Mouse (Mus musculus) liver, embryonic 12.5 days (tissue): ENCODE measurements around the gene Hivep2. TPM values are rescaled to one million over a fixed set of nuclear protein-coding genes. Genes with fewer than 3 reads are reported as not detected.

Experiments
- ATAC-seq: fragments of 200-750 bp; cut with Nextera tagmentation; 2 replicates; pipeline ENCODE4 v1.8.0; 2017; ENCODE audit warnings: moderate number of reproducible peaks, mild to moderate bottlenecking, moderate library complexity
- H3K27ac ChIP-seq: fragments of 300-500 bp; sonication (generic); 2 replicates; pipeline ENCODE4 v1.5.1; 2016; ENCODE audit warnings: mild to moderate bottlenecking
- H3K27me3 ChIP-seq: fragments of 300-500 bp; sonication (generic); replicated peaks from 2 replicates; pipeline ENCODE4 v1.6.1; 2016; ENCODE audit warnings: mild to moderate bottlenecking, moderate library complexity
- H3K36me3 ChIP-seq: fragments of 300-500 bp; sonication (generic); 2 replicates; pipeline ENCODE4 v1.6.1; 2016; ENCODE audit warnings: mild to moderate bottlenecking, moderate library complexity
- H3K4me1 ChIP-seq: fragments of 300-500 bp; sonication (generic); 2 replicates; pipeline ENCODE4 v1.6.1; 2016
- H3K4me2 ChIP-seq: fragments of 300-500 bp; sonication (generic); 2 replicates; pipeline ENCODE4 v1.6.1; 2016; ENCODE audit warnings: mild to moderate bottlenecking, moderate library complexity
- H3K4me3 ChIP-seq: fragments of 300-500 bp; sonication (generic); 2 replicates; pipeline ENCODE4 v1.5.1; 2016; ENCODE audit warnings: mild to moderate bottlenecking, moderate library complexity
- H3K9ac ChIP-seq: fragments of 300-500 bp; sonication (generic); 2 replicates; pipeline ENCODE4 v1.6.1; 2016; ENCODE audit warnings: mild to moderate bottlenecking, moderate library complexity
- H3K9me3 ChIP-seq: fragments of 300-500 bp; sonication (generic); replicated peaks from 2 replicates; pipeline ENCODE4 v1.6.1; 2016; ENCODE audit warnings: mild to moderate bottlenecking, moderate library complexity
- WGBS: fragments of 180-500 bp; shearing (Covaris S2); methylation state at CpG from one replicate; pipeline ENCODE4 v1.1.7; 2016; ENCODE audit not compliant: insufficient replicate concordance; 5-methylcytosine and 5-hydroxymethylcytosine counted together
- polyA plus RNA-seq: library from polyadenylated mRNA; unstranded; fragments of >200 nt; fragmentation: Nextera tagmentation; extraction: Ambion mirVana; gene quantifications from 2 replicates; pipeline ENCODE4 v1.2.1, GENCODE M21; 2016

The Hivep2 gene
- polyA plus RNA-seq, 1 experiment from 2014 or later = 1.0 TPM

DNA sequence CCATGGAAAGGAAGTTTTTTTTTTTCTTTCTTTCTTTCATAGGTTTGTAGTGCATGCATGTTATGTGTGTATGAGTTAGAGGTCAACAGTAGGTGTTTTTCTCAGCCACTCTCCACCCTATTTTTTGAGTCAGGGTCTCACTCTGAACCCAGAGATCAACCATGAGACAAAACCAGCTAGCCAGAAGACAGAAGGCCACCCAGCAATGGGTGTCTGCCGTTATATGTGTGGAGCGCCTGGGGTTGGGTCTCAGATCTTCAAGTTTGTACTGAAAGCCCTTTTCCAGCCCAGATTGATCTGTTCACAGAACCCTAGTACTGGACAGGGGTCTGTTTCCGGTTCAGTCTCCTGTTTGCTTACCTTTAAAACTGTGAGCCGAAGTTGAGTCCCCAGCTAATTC is 90.2 kb downstream of the Hivep2 start:
- Histone ChIP-seq H3K27ac (no peak overlapping the region), H3K9ac (no peak overlapping the region), H3K9me3 (no peaks in the 10 kb centered on the region), H3K36me3 (no peaks in the 10 kb centered on the region), H3K27me3 (no peaks in the 10 kb centered on the region), H3K4me2 (no peak overlapping the region), H3K4me3 (no peak overlapping the region), H3K4me1 (no peaks in the 10 kb centered on the region)
- WGBS = 69% methylated on average over 4 of the region's 4 CpGs
- no peak for ATAC-seq

DNA sequence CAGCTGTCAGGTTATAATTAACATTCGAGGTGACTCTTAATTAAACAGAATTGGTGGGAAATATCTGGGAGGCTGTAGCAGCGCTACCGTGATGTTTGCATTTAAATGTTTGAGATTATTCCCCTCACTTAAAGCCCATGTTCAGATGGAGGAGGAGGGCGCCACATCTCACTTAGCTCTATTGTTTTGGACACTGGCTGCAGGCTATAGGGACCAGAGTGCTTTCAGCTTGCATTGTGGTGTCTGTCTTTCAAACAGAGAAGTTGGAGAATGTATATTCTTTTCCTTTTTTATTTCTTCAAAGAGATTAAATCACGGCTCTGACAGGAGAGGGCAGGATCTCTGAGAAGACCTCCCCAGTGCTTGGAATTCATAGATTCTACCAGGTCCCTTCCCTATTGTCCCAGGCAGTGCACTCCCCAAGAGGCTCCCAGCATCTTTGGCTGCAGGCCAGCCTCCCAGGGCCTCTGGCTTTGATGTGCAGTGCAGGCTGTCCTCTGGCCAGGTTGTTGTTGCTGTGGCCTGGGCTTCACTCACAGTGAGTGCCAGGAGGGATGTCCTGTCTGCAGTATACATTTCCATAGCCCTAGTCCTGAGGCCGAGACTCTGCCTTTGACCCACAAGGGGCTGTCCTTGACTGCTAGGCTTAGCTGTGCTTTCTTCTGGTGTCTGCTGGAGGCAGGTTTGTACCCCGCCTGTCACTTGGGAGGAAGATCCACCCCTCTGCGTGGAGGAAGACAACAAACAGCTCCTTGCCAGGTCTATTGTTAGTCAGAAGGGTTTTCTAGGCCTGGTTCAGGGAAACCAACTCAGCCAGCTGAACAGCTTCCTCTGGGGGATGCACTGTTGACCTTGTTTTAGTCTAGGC is 90.9 kb downstream of the Hivep2 start:
- no peaks in the 10 kb centered on the region for H3K9me3 ChIP-seq
- WGBS = 57% methylated on average over 8 of the region's 8 CpGs
- no peaks in the 10 kb centered on the region for H3K4me1 ChIP-seq
- no peak for ATAC-seq
- H3K36me3 ChIP-seq = no peaks in the 10 kb centered on the region
- H3K9ac ChIP-seq = no peak overlapping the region
- no peak overlapping the region for H3K4me3 ChIP-seq
- no peak overlapping the region for H3K4me2 ChIP-seq
- no peaks in the 10 kb centered on the region for H3K27me3 ChIP-seq
- no peak overlapping the region for H3K27ac ChIP-seq

DNA sequence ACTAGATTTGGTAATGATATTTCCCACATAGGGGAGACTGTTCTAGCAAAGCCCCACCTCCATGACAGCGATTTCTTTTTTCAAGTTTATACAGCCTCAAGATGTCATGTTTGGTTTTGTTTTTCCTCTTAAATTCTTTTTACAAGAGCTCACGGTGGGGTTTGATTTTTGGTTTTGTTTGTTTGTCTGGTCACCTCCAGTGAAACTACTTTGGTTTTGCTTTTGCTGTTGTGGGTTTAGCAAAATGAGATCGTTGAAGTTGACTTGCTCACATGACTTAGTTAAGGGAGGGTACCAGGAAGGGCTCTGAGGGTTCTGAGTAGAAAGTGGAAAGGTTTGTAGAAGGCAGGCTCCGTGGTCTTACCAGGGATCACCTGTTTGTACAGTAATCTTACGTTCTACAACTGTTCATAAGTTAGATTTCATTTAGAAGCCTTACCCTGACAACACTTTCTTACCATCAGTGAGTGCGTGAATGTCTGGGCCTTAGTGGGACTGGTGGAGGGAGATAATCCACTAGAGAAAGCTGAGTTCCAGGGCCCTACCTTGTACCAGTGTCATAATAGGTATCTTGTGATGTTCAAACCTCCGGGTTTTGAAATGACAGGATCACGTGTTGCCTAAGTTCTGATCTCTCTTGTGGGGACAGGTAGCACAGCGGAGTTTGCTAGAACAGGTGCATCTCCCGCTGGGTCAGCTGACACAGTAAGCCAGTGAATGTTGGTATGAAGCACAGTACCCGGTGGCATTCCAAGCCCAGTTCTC is 92.1 kb downstream of the Hivep2 start:
- H3K4me1 ChIP-seq = no peaks in the 10 kb centered on the region
- no peaks in the 10 kb centered on the region for H3K36me3 ChIP-seq
- no peaks in the 10 kb centered on the region for H3K9me3 ChIP-seq
- no peak overlapping the region for H3K27ac ChIP-seq
- H3K4me3 ChIP-seq = no peak overlapping the region
- ATAC-seq = no peak
- H3K9ac ChIP-seq = no peak overlapping the region
- H3K4me2 ChIP-seq = no peak overlapping the region
- WGBS = 73% methylated on average over 11 of the region's 11 CpGs
- H3K27me3 ChIP-seq = no peaks in the 10 kb centered on the region

DNA sequence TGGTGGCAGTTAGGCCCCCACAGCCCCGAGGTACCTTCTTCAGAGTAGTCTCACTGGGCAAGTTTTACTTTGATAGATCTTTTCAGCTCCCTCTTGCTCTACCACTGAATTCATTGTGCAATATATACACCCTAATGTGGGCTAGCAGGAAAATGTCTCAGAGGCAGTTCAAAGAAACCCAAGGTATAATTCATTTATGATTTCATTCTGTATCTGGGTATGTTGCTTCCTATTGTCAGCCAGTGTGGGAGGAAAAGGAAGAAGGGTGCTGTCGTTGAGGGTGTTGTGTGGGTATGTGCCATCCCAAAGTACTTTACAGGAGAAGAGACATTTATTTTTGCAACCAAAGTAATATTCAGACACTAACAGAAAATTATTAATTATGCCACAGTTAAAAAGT is 92.9 kb downstream of the Hivep2 start:
- Histone ChIP-seq H3K9me3 (no peaks in the 10 kb centered on the region), H3K4me2 (no peak overlapping the region), H3K4me1 (no peaks in the 10 kb centered on the region), H3K9ac (no peak overlapping the region), H3K27ac (no peak overlapping the region), H3K4me3 (no peak overlapping the region), H3K36me3 (no peaks in the 10 kb centered on the region), H3K27me3 (no peaks in the 10 kb centered on the region)
- ATAC-seq = no peak
- 50% methylated on average over 2 of the region's 2 CpGs for WGBS

DNA sequence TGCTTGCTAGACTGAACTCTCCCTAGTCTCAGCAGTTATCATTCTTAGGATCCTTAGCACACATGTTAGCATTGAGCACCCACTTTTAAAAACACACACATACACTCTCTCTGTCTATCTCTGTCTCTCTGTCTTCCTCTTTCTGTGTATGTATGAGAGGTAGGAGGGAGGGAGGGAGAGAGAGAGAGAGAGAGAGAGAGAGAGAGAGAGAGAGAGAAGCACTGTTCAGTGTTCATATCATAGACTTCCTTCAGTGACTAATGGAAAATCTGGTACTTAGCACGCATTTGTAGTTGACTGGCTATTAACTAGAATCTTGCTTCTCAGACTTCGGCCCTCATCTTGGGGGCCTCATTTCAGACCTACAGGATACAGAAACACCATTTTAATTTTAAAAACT is 93.7 kb downstream of the Hivep2 start:
- Histone ChIP-seq H3K27me3 (no peaks in the 10 kb centered on the region), H3K9ac (no peak overlapping the region), H3K4me2 (no peak overlapping the region), H3K27ac (no peak overlapping the region), H3K4me3 (no peak overlapping the region), H3K4me1 (no peaks in the 10 kb centered on the region), H3K9me3 (no peaks in the 10 kb centered on the region), H3K36me3 (no peaks in the 10 kb centered on the region)
- no peak for ATAC-seq
- WGBS = 76% methylated on average over 2 of the region's 2 CpGs

DNA sequence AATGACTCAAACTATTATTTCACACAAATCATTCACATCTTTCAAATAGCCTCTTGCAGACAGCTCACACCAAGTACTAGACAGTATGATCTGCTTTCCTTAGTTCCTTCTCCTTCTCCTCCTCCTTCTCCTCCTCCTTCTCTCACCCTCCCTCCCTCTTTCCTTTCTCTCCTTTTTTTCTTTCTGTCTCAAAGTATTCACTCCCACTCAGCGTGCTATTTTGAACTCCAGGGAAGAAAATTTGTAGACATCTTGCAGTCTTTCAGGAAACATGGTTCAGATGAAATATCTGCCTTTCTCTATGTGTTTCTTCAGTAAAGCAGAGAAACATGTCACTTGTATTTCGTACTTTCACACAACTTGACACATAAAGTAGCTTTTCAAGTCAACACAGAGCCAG is 94.4 kb downstream of the Hivep2 start:
- Histone ChIP-seq H3K4me3 (no peak overlapping the region), H3K4me2 (no peak overlapping the region), H3K27me3 (no peaks in the 10 kb centered on the region), H3K9ac (no peak overlapping the region), H3K27ac (no peak overlapping the region), H3K9me3 (no peaks in the 10 kb centered on the region), H3K36me3 (no peaks in the 10 kb centered on the region), H3K4me1 (no peaks in the 10 kb centered on the region)
- 59% methylated on average over 2 of the region's 2 CpGs for WGBS
- no peak for ATAC-seq

DNA sequence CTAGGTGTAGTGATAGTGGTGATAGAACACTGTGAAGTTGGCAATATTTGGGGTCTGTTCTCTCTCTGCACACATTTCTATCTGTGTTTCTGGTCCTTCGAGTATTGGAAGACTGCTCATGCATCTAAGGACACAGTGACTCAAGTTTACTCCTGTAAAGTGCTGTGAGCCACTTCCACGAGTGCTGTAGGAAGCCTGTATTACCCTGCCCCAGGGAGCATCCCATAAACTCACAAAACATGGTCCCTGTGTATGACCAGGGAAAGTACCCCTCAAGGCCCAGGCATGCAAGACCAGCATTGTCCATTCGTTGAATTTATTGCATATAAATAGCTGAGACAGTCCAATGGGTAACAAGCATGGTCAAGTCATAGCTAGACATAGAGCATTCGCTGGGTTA is 97.4 kb downstream of the Hivep2 start:
- no peak overlapping the region for H3K27ac ChIP-seq
- H3K27me3 ChIP-seq = no peaks in the 10 kb centered on the region
- no peak for ATAC-seq
- no peaks in the 10 kb centered on the region for H3K4me1 ChIP-seq
- no peaks in the 10 kb centered on the region for H3K36me3 ChIP-seq
- no peak overlapping the region for H3K4me2 ChIP-seq
- WGBS = 64% methylated on average over 4 of the region's 4 CpGs
- H3K4me3 ChIP-seq = no peak overlapping the region
- no peaks in the 10 kb centered on the region for H3K9me3 ChIP-seq
- no peak overlapping the region for H3K9ac ChIP-seq

DNA sequence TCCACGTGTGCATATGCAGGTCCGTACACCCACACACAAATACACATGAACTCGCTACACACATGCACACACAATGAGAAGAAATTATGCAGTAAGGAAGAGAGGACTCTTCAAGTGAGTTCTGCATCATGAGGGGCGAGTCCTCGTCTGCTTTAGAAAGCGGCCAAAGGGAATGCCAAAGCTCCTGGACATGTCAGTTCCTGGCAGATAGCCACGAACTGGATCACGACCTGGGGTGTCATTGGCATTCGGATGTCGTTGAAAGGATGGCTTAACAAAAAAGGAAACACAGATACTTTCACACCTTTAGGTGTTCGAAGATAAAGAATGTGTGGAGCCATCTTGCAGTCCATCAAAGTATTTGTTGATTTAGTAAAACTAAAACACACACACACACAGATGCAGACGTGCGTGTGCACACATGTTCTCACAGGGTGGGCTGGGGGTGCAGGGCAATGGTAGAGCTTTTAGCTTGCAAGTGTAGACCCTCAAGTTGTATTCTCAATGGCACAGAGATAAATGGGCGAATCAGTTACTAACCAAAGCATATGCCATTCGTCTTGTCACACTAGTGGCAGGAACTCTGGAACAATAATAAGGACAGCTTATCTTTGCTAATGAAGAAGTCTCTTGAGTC is 99.0 kb downstream of the Hivep2 start:
- no peak overlapping the region for H3K9ac ChIP-seq
- WGBS = 62% methylated on average over 15 of the region's 15 CpGs
- no peaks in the 10 kb centered on the region for H3K27me3 ChIP-seq
- H3K9me3 ChIP-seq = no peaks in the 10 kb centered on the region
- H3K36me3 ChIP-seq = no peaks in the 10 kb centered on the region
- H3K4me3 ChIP-seq = no peak overlapping the region
- H3K4me1 ChIP-seq = no peaks in the 10 kb centered on the region
- no peak overlapping the region for H3K4me2 ChIP-seq
- no peak overlapping the region for H3K27ac ChIP-seq
- no peak for ATAC-seq

DNA sequence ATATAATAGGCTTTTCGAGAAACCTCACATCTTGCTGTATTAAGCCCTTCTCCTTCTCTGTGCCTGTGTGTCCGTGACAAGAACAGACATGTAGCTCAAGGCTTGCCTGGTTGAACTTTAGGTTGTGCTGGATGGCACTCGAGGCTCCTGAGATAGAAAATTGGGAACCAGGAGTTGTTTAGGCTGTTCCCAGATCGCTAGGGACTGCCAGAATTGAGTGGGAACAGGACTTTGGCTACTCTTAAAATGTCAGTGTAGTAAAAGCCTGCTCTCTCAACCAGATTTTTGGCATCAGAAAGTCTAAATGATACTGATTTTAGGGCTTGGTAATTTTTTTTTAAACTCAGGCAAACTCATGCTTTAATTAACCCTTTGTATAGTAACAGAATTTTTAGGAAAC is 101.9 kb downstream of the Hivep2 start:
- no peaks in the 10 kb centered on the region for H3K27me3 ChIP-seq
- no peaks in the 10 kb centered on the region for H3K4me1 ChIP-seq
- H3K4me2 ChIP-seq = no peak overlapping the region
- H3K36me3 ChIP-seq = no peaks in the 10 kb centered on the region
- no peak for ATAC-seq
- H3K27ac ChIP-seq = no peak overlapping the region
- WGBS = 64% methylated on average over 4 of the region's 4 CpGs
- no peak overlapping the region for H3K9ac ChIP-seq
- no peaks in the 10 kb centered on the region for H3K9me3 ChIP-seq
- H3K4me3 ChIP-seq = no peak overlapping the region

DNA sequence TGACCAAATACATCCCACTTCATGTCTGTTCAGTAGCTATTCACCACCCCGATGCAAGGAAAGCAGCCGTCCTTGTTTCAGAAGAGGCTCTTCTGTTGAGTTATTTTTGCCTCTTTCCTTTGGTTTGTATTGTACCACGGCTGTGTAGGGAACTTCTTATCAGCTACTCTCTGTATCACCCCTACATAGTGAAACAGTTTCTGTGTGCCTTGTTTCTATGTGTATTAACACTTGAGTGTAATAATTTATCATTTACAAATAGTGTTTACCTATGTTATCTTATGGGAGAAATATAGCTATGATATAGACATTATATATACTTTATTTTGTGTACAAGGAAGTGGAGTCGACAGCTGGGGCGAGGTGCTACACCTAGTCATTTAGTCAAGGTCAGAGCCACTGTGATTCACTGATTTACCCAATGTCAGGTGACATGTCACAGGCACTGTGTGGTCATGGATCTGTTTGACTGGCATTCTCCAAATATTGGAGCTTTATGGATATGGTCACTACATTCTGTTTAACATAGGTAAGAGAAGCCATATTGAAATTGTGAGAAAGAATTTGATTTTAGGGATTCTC is 104.7 kb downstream of the Hivep2 start:
- H3K4me3 ChIP-seq = no peak overlapping the region
- no peaks in the 10 kb centered on the region for H3K36me3 ChIP-seq
- no peak overlapping the region for H3K27ac ChIP-seq
- H3K4me2 ChIP-seq = no peak overlapping the region
- no peak for ATAC-seq
- 66% methylated on average over 5 of the region's 5 CpGs for WGBS
- H3K27me3 ChIP-seq = no peaks in the 10 kb centered on the region
- no peak overlapping the region for H3K9ac ChIP-seq
- H3K9me3 ChIP-seq = no peaks in the 10 kb centered on the region
- no peaks in the 10 kb centered on the region for H3K4me1 ChIP-seq

DNA sequence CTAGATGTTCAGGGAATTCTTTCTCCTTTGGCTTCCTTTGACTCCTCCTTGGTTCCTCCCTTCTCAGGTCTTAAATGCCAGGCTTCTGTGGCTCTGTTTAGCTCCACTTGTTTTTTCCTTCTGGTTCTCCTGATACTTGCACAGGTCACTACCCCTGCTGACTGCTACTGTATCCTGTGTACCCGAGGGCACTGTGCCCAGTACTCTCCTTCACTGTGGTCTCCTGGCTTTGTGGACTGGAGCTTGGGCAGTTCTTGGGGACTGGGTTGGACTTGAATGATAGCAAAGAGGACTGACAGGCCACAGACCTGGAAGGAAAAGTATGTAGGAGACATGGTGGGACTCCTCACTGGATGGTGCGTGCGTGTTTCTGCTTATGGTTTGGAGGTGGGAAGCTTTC is 106.6 kb downstream of the Hivep2 start:
- no peak for ATAC-seq
- no peaks in the 10 kb centered on the region for H3K9me3 ChIP-seq
- WGBS = 75% methylated on average over 3 of the region's 3 CpGs
- H3K9ac ChIP-seq = no peak overlapping the region
- H3K4me2 ChIP-seq = no peak overlapping the region
- H3K27ac ChIP-seq = no peak overlapping the region
- no peak overlapping the region for H3K4me3 ChIP-seq
- H3K36me3 ChIP-seq = no peaks in the 10 kb centered on the region
- no peaks in the 10 kb centered on the region for H3K27me3 ChIP-seq
- no peaks in the 10 kb centered on the region for H3K4me1 ChIP-seq

DNA sequence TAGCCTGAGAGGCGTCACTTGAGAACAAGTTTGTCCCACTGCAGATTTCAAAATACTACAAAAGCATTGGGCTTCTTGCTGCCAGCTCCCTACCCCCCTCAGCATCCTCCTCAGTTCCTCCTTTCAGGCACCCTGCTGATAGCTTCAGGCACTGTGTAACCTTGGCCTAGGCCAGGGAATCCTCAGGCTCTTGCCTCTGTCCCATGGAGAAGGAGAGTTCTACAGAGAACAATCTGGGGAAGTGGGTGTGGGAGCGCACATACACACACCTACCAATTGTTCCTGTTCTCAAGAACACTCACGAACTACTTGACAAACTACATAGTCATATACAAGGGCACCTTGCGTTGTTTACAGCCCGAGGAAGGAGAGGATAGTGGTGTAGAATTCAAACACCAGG is 109.9 kb downstream of the Hivep2 start:
- Histone ChIP-seq H3K27ac (no peak overlapping the region), H3K27me3 (no peaks in the 10 kb centered on the region), H3K4me2 (no peak overlapping the region), H3K9me3 (no peaks in the 10 kb centered on the region), H3K36me3 (no peaks in the 10 kb centered on the region), H3K4me1 (no peaks in the 10 kb centered on the region), H3K9ac (no peak overlapping the region), H3K4me3 (no peak overlapping the region)
- 70% methylated on average over 5 of the region's 5 CpGs for WGBS
- no peak for ATAC-seq
